Mouse (Mus musculus): ENCODE measurements at regions not wholly inside any gene's neighbourhood (a gene's known extent, or its start where the extent isn't known, plus 50 kb on each side); places are given as distances from the start of the nearest gene placed in this dataset.

DNA sequence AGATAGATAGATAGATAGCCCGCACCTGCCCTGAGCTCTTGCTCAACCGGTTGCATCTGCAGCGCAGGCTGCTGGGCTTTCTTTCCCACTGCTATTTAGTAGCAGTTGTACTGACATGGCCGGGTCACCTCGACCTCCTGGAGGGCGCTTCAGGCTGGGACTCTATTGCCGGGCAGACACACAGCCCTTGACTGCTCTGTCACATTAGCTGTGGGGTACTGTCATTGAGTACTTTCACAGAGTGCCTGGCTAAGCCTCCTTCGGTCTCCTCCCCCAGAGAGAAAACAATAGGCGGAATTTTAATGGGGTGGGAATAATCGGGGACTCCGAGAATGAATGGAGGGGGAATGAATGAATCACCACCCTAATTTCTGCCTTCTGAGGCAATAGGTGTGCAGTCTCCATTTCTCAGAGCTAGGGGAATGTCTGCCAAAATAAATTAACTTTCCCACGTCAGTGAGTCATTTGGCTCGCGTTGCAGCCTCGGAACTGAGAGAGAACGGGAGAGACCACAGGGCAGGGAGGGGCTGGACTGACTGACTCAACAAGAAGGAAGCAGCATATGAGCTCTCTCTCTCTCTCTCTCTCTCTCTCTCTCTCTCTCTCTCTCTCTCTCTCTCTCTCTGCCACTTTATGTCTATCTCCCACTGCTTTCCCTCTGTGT, 101.6 kb upstream of the Med13l start:
- H3K27ac ChIP-seq (ENCODE audit: control insufficient read depth, low read depth, low read length), result peak overlapping the region; percentile 12; the same call in 1 of the 2 replicates
- H3K79me2 ChIP-seq (ENCODE audit: control insufficient read depth, insufficient read depth, low read length, poor library complexity), result no peaks in the 10 kb centered on the region
- DNase-seq (ENCODE audit: low read depth, low spot score), result peak; percentile 83
- H3K36me3 ChIP-seq (ENCODE audit: control insufficient read depth in 1 of 2, insufficient read depth in 2 of 2, low read length in 2 of 2), result peaks cover 0 to 3% of the 10 kb centered on the region in 2 experiments; a peak in 1 of 4 replicates
- peak overlapping the region; percentile 21 to 40; a peak in 3 of 4 replicates for H3K4me3 ChIP-seq (ENCODE audit: control insufficient read depth in 1 of 2, insufficient read depth in 1 of 2, low read depth in 2 of 2, low read length in 2 of 2)
- peaks cover 0 to 4% of the 10 kb centered on the region in 2 experiments; a peak in 1 of 4 replicates for H3K4me1 ChIP-seq (ENCODE audit: control insufficient read depth in 1 of 2, insufficient read depth in 2 of 2, low read length in 2 of 2)
- H3K9ac ChIP-seq (ENCODE audit: control insufficient read depth, low read depth, low read length, poor library complexity, severe bottlenecking), result peak overlapping the region; percentile 58
- TF ChIP-seq NELFE (IDR thresholded peaks at IDR 0.05; ENCODE audit: low read depth, low read length) (no peak), USF2 (IDR thresholded peaks at IDR 0.05; ENCODE audit: borderline replicate concordance in 1 of 2, insufficient read depth in 1 of 2, low read depth in 1 of 2, low read length in 2 of 2) (no peak), MAZ (IDR thresholded peaks at IDR 0.05; ENCODE audit: low read depth, low read length) (0 out of 2 replicates have a peak, but pooled peaks have one; percentile 46), POLR2AphosphoS5 (IDR thresholded peaks at IDR 0.05; ENCODE audit: borderline replicate concordance, low read depth, low read length) (no peak), SIN3A (IDR thresholded peaks at IDR 0.05; ENCODE audit: low read length) (no peak), MYB (IDR thresholded peaks at IDR 0.05; ENCODE audit: low read depth, low read length) (no peak), ZC3H11A (IDR thresholded peaks at IDR 0.05; ENCODE audit: low read depth, low read length) (no peak), TCF12 (IDR thresholded peaks at IDR 0.05; ENCODE audit: low read depth, low read length) (no peak), ETS1 (IDR thresholded peaks at IDR 0.05; ENCODE audit: low read depth, low read length) (peak; percentile 51; the same call in 1 of the 2 replicates), KAT2A (conservative IDR thresholded peaks at IDR 0.05; ENCODE audit: low read depth, low read length) (no peak), EP300 (IDR thresholded peaks at IDR 0.05; ENCODE audit: low read depth in 1 of 2, low read length in 2 of 2) (no peak), RAD21 (IDR thresholded peaks at IDR 0.05; ENCODE audit: low read depth, low read length) (no peak), CHD1 (IDR thresholded peaks at IDR 0.05; ENCODE audit: low read depth, low read length) (no peak), JUND (IDR thresholded peaks at IDR 0.05; ENCODE audit: low read depth, low read length) (peak; percentile 99), UBTF (IDR thresholded peaks at IDR 0.05; ENCODE audit: borderline replicate concordance, insufficient read depth, low read depth, low read length) (no peak), CHD2 (IDR thresholded peaks at IDR 0.05; ENCODE audit: low read length) (no peak), GABPA (IDR thresholded peaks at IDR 0.05; ENCODE audit: low read depth, low read length) (no peak), MXI1 (IDR thresholded peaks at IDR 0.05; ENCODE audit: low read depth, low read length) (no peak), E2F4 (IDR thresholded peaks at IDR 0.05; ENCODE audit: borderline replicate concordance, low read depth, low read length) (no peak), RCOR1 (IDR thresholded peaks at IDR 0.05; ENCODE audit: low read depth, low read length) (no peak), TAL1 (IDR thresholded peaks at IDR 0.05; ENCODE audit: low read length) (no peak), POLR2A (IDR thresholded peaks at IDR 0.05; ENCODE audit: control insufficient read depth in 1 of 2, insufficient read depth in 1 of 2, low read depth in 1 of 2, low read length in 2 of 2, poor library complexity in 1 of 2) (no peak), USF1 (IDR thresholded peaks at IDR 0.05; ENCODE audit: low read depth, low read length) (no peak), MYC (IDR thresholded peaks at IDR 0.05; ENCODE audit: low read depth, low read length) (no peak)
- no peaks in the 10 kb centered on the region for H3K9me3 ChIP-seq (replicated peaks; ENCODE audit: insufficient read depth, low read length)
- H3K27me3 ChIP-seq (ENCODE audit: control insufficient read depth in 1 of 2, insufficient read depth in 2 of 2, low read length in 2 of 2), result no peaks in the 10 kb centered on the region
